Mouse (Mus musculus): ENCODE results near the gene Gen1.

DNA sequence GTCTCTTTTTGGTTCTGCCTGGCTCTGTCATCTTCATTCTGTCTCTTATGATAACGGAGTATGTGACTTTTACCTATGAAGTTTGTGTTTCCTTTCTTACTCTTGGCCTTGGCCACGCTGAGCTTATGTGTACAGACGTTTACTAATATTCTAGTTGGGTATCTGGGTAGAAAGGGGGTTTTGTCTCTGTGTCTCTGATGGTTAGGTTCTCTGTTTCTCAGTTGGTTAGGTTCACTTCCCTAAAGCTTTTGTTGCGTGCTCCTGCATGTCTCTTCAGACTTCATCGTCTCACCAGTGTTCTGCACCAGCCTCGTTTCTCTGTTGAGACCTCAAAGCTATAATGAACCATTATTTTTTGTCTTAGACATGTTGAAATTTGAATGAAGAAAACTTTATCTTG, 11.6 kb upstream of the Gen1 start:
- TF ChIP-seq CTCF (IDR thresholded peaks at IDR 0.05; ENCODE audit: low read depth, low read length) = no peak
- no peak for TF ChIP-seq TAL1 (conservative IDR thresholded peaks at IDR 0.05; ENCODE audit: low read depth, low read length)
- no peak for TF ChIP-seq GATA1 (IDR thresholded peaks at IDR 0.05; ENCODE audit: borderline replicate concordance, low read length)
